Mouse (Mus musculus): ENCODE results near the gene Ctnnd2.

- TF ChIP-seq CTCF (IDR thresholded peaks at IDR 0.05) = no peak
- TF ChIP-seq POLR2A (IDR thresholded peaks at IDR 0.05; ENCODE audit: insufficient read depth, low read depth, low read length) = no peak
- no peak for TF ChIP-seq EP300 (IDR thresholded peaks at IDR 0.05; ENCODE audit: insufficient read depth, low read depth, low read length)
Observed at GRCm38 (mm10) chr15:30190872-30191271, 18.5 kb downstream of the Ctnnd2 start.
